Mouse (Mus musculus) midbrain, embryonic 10.5 days (tissue): Measurements from ENCODE around the gene Mpeg1. TPM values are rescaled to one million over a fixed set of nuclear protein-coding genes. Genes with fewer than 3 reads are reported as not detected.

Source experiments
- DNase-seq: peaks from one replicate; pipeline ENCODE4 v3.0.0-alpha.2; 2017; ENCODE audit warnings: low spot score
- H3K27ac ChIP-seq: fragments of 300-500 bp; sonication (generic); replicated peaks from 2 replicates; pipeline ENCODE4 v1.5.1; 2016; ENCODE audit warnings: mild to moderate bottlenecking
- H3K27me3 ChIP-seq: fragments of 300-500 bp; sonication (generic); 2 replicates; pipeline ENCODE4 v1.6.1; 2016; ENCODE audit warnings: low read depth, mild to moderate bottlenecking; ENCODE audit not compliant: poor library complexity, severe bottlenecking
- H3K36me3 ChIP-seq: fragments of 300-500 bp; sonication (generic); 2 replicates; pipeline ENCODE4 v1.6.1; 2016; ENCODE audit warnings: mild to moderate bottlenecking, moderate library complexity
- H3K4me1 ChIP-seq: fragments of 300-500 bp; sonication (generic); 2 replicates; pipeline ENCODE4 v1.6.1; 2016
- H3K4me3 ChIP-seq: fragments of 300-500 bp; sonication (generic); 2 replicates; pipeline ENCODE4 v1.5.1; 2016; ENCODE audit warnings: mild to moderate bottlenecking, moderate library complexity
- H3K9me3 ChIP-seq: fragments of 300-500 bp; sonication (generic); replicated peaks from 2 replicates; pipeline ENCODE4 v1.6.1; 2016; ENCODE audit warnings: mild to moderate bottlenecking
- WGBS: fragments of 180-500 bp; shearing (Covaris S2); methylation state at CpG from one replicate; pipeline ENCODE4 v1.1.7; 2016; 5-methylcytosine and 5-hydroxymethylcytosine counted together
- polyA plus RNA-seq: library from polyadenylated mRNA; unstranded; fragments of >200 nt; fragmentation: Nextera tagmentation; extraction: Ambion mirVana; gene quantifications from 2 replicates; pipeline ENCODE4 v1.2.1, GENCODE M21; 2016

Gene Mpeg1
- polyA plus RNA-seq, 1 experiment from 2014 or later = 0.19 TPM

GRCm38 (mm10) chr19:12440103-12440725, 20.4 kb upstream of the Mpeg1 start:
- Histone ChIP-seq H3K27ac (no peak overlapping the region), H3K9me3 (no peaks in the 10 kb centered on the region), H3K27me3 (no peaks in the 10 kb centered on the region), H3K4me3 (no peak overlapping the region), H3K36me3 (no peaks in the 10 kb centered on the region), H3K4me1 (0 out of 2 replicates have a peak, but pooled peaks cover 4% of the 10 kb centered on the region)
- WGBS = 72% methylated on average over 5 of the region's 5 CpGs
- no peak for DNase-seq

- 85% methylated on average over 4 of the region's 4 CpGs for WGBS
These were observed 18.0 kb upstream of the Mpeg1 start for GRCm38 (mm10) chr19:12442560-12442959.

GRCm38 (mm10) chr19:12445014-12445413, 15.6 kb upstream of the Mpeg1 start:
- 86% methylated on average over 3 of the region's 3 CpGs for WGBS
- no peak overlapping the region for H3K27ac ChIP-seq
- no peaks in the 10 kb centered on the region for H3K9me3 ChIP-seq

More at GRCm38 (mm10) chr19:12442560-12442959, 18.0 kb upstream of the Mpeg1 start:
- DNase-seq = no peak
- no peak overlapping the region for H3K27ac ChIP-seq
- no peaks in the 10 kb centered on the region for H3K27me3 ChIP-seq
- H3K36me3 ChIP-seq = no peaks in the 10 kb centered on the region
- 0 out of 2 replicates have a peak, but pooled peaks cover 4% of the 10 kb centered on the region for H3K4me1 ChIP-seq
- no peak overlapping the region for H3K4me3 ChIP-seq
- H3K9me3 ChIP-seq = no peaks in the 10 kb centered on the region

GRCm38 (mm10) chr19:12457401-12458066, 3.0 kb upstream of the Mpeg1 start:
- H3K27ac ChIP-seq = no peak overlapping the region
- no peaks in the 10 kb centered on the region for H3K36me3 ChIP-seq
- no peaks in the 10 kb centered on the region for H3K4me1 ChIP-seq
- no peak for DNase-seq
- H3K27me3 ChIP-seq = no peaks in the 10 kb centered on the region
- 92% methylated on average over 12 of the region's 12 CpGs for WGBS
- no peak overlapping the region for H3K4me3 ChIP-seq
- H3K9me3 ChIP-seq = no peaks in the 10 kb centered on the region

More at GRCm38 (mm10) chr19:12445014-12445413, 15.6 kb upstream of the Mpeg1 start:
- Histone ChIP-seq H3K4me1 (0 out of 2 replicates have a peak, but pooled peaks cover 4% of the 10 kb centered on the region), H3K4me3 (no peak overlapping the region), H3K36me3 (no peaks in the 10 kb centered on the region), H3K27me3 (no peaks in the 10 kb centered on the region)
- no peak for DNase-seq

GRCm38 (mm10) chr19:12459516-12459915, 1.1 kb upstream of the Mpeg1 start:
- H3K27me3 ChIP-seq = no peaks in the 10 kb centered on the region
- peaks cover 9% of the 10 kb centered on the region; the same call in 1 of the 2 replicates for H3K4me1 ChIP-seq
- H3K36me3 ChIP-seq = peaks cover 12% of the 10 kb centered on the region; the same call in 1 of the 2 replicates
- 91% methylated on average over 4 of the region's 4 CpGs for WGBS
- no peak for DNase-seq
- no peak overlapping the region for H3K4me3 ChIP-seq
- no peaks in the 10 kb centered on the region for H3K9me3 ChIP-seq
- no peak overlapping the region for H3K27ac ChIP-seq

GRCm38 (mm10) chr19:12462851-12463721, 2.5 kb downstream of the Mpeg1 start:
- peaks cover 47% of the 10 kb centered on the region for H3K36me3 ChIP-seq
- H3K9me3 ChIP-seq = no peaks in the 10 kb centered on the region
- H3K27ac ChIP-seq = no peak overlapping the region
- peaks cover 12% of the 10 kb centered on the region; the same call in 1 of the 2 replicates for H3K4me1 ChIP-seq
- H3K27me3 ChIP-seq = no peaks in the 10 kb centered on the region
- 77% methylated on average over 7 of the region's 7 CpGs for WGBS
- no peak overlapping the region for H3K4me3 ChIP-seq
- peak; percentile 10 for DNase-seq

GRCm38 (mm10) chr19:12463722-12464035, 3.1 kb downstream of the Mpeg1 start:
- peak; percentile 12 for DNase-seq
- no peaks in the 10 kb centered on the region for H3K9me3 ChIP-seq
- H3K27ac ChIP-seq = no peak overlapping the region
- H3K27me3 ChIP-seq = no peaks in the 10 kb centered on the region
- H3K4me3 ChIP-seq = no peak overlapping the region
- peaks cover 53% of the 10 kb centered on the region for H3K36me3 ChIP-seq
- peaks cover 12% of the 10 kb centered on the region; the same call in 1 of the 2 replicates for H3K4me1 ChIP-seq
- 24% methylated on average over 1 of the region's 1 CpGs for WGBS

GRCm38 (mm10) chr19:12464127-12464526, 3.5 kb downstream of the Mpeg1 start:
- no peaks in the 10 kb centered on the region for H3K9me3 ChIP-seq
- no peak overlapping the region for H3K4me3 ChIP-seq
- no peaks in the 10 kb centered on the region for H3K27me3 ChIP-seq
- WGBS = 85% methylated on average over 5 of the region's 5 CpGs
- peaks cover 57% of the 10 kb centered on the region for H3K36me3 ChIP-seq
- peaks cover 12% of the 10 kb centered on the region; the same call in 1 of the 2 replicates for H3K4me1 ChIP-seq
- H3K27ac ChIP-seq = 0 out of 2 replicates have a peak overlapping the region, but pooled peaks have one; percentile 23
- peak; percentile 11 for DNase-seq

- 92% methylated on average over 4 of the region's 4 CpGs for WGBS
- H3K27me3 ChIP-seq = no peaks in the 10 kb centered on the region
- H3K4me1 ChIP-seq = peaks cover 12% of the 10 kb centered on the region; the same call in 1 of the 2 replicates
- H3K27ac ChIP-seq = no peak overlapping the region
- no peaks in the 10 kb centered on the region for H3K9me3 ChIP-seq
- H3K4me3 ChIP-seq = no peak overlapping the region
- DNase-seq = no peak
- H3K36me3 ChIP-seq = peaks cover 63% of the 10 kb centered on the region
These were observed 4.1 kb downstream of the Mpeg1 start for GRCm38 (mm10) chr19:12464674-12465073.

GRCm38 (mm10) chr19:12465530-12466144, 5.1 kb downstream of the Mpeg1 start:
- H3K27me3 ChIP-seq = no peaks in the 10 kb centered on the region
- DNase-seq = no peak
- H3K4me1 ChIP-seq = peaks cover 12% of the 10 kb centered on the region; the same call in 1 of the 2 replicates
- H3K36me3 ChIP-seq = peaks cover 73% of the 10 kb centered on the region
- no peak overlapping the region for H3K4me3 ChIP-seq
- no peak overlapping the region for H3K27ac ChIP-seq
- no peaks in the 10 kb centered on the region for H3K9me3 ChIP-seq
- 91% methylated on average over 10 of the region's 10 CpGs for WGBS

GRCm38 (mm10) chr19:12466204-12466603, 5.6 kb downstream of the Mpeg1 start:
- Histone ChIP-seq H3K27ac (no peak overlapping the region), H3K36me3 (peaks cover 78% of the 10 kb centered on the region), H3K4me1 (peaks cover 12% of the 10 kb centered on the region; the same call in 1 of the 2 replicates), H3K9me3 (no peaks in the 10 kb centered on the region), H3K4me3 (no peak overlapping the region), H3K27me3 (no peaks in the 10 kb centered on the region)
- DNase-seq = peak; percentile 53
- WGBS = 34% methylated on average over 7 of the region's 7 CpGs

GRCm38 (mm10) chr19:12467436-12467835, 6.9 kb downstream of the Mpeg1 start:
- Histone ChIP-seq H3K9me3 (no peaks in the 10 kb centered on the region), H3K4me3 (no peak overlapping the region), H3K27me3 (no peaks in the 10 kb centered on the region), H3K4me1 (peaks cover 12% of the 10 kb centered on the region; the same call in 1 of the 2 replicates), H3K27ac (peak overlapping the region; percentile 47; the same call in 1 of the 2 replicates), H3K36me3 (peaks cover 91% of the 10 kb centered on the region)
- DNase-seq = peak; percentile 55
- 82% methylated on average over 5 of the region's 5 CpGs for WGBS
